Mouse (Mus musculus) lung, adult 2 months (tissue): Measurements from ENCODE around the gene Swt1. TPM values are rescaled to one million over a fixed set of nuclear protein-coding genes. Genes with fewer than 3 reads are reported as not detected.
"Not testable (repeated sequence)": the region's sequence is repeated elsewhere in the genome, so short reads cannot be mapped to it uniquely, and the experiment has no call there.

Source experiments
- DNase-seq: peaks from one replicate; pipeline ENCODE4 v3.0.0; 2022
- H3K4me1 ChIP-seq: fragments of 200-500 bp; 2 replicates; pipeline ENCODE4 v1.6.1; 2011; ENCODE audit warnings: low read length; ENCODE audit not compliant: control insufficient read depth, insufficient read depth
- H3K4me3 ChIP-seq: fragments of 200-500 bp; replicated peaks from 2 replicates; pipeline ENCODE3; 2011; ENCODE audit warnings: low read depth, mild to moderate bottlenecking, control low read depth, low read length; ENCODE audit errors: extremely low read depth
- CTCF ChIP-seq: fragments of 200-500 bp; IDR thresholded peaks from 2 replicates; pipeline ENCODE4 v1.5.1; 2011; ENCODE audit warnings: mild to moderate bottlenecking, low read length, control low read depth; ENCODE audit not compliant: insufficient read depth
- POLR2A ChIP-seq: fragments of 200-500 bp; IDR thresholded peaks from 2 replicates; pipeline ENCODE4 v1.6.1; 2011; ENCODE audit warnings: low read depth, mild to moderate bottlenecking, control low read depth, low read length, borderline replicate concordance; ENCODE audit errors: extremely low read depth
- WGBS: fragments of 180-500 bp; shearing (Covaris S2); methylation state at CpG from one replicate; pipeline ENCODE4 v1.1.7; 2018; 5-methylcytosine and 5-hydroxymethylcytosine counted together
- polyA plus RNA-seq: library from polyadenylated mRNA; depleted of rRNA; stranded (reverse); fragments of >200 nt; gene quantifications from 2 replicates; pipeline ENCODE4 v1.2.3, GENCODE M21; 2012; rRNA removed

Gene Swt1
- polyA plus RNA-seq = 12.2 and 14.2 TPM in 2 replicates

- DNase-seq = peak; percentile 97
- TF ChIP-seq POLR2A (peak; percentile 97), CTCF (no peak)
- H3K4me1 ChIP-seq = no peaks in the 10 kb centered on the region; the same call in none of the 2 replicates
- WGBS = under 1% methylated on average over 74 of the region's 74 CpGs
- peak within 1 kb of the TSS; percentile 92 for H3K4me3 ChIP-seq
These were observed at the start of gene Swt1, which contains the start of gene Trmt1l for GRCm38 (mm10) chr1:151428263-151429221. Swt1 (minus strand) TSS chr1:151428455. Trmt1l (plus strand) TSS chr1:151428542.

GRCm38 (mm10) chr1:151472386-151472785 lies 44.1 kb upstream of the Swt1 start:
- 89% methylated on average over 8 of the region's 8 CpGs for WGBS
- not testable (repeated sequence) for DNase-seq, H3K4me1 ChIP-seq, H3K4me3 ChIP-seq

- DNase-seq = no peak
- H3K4me3 ChIP-seq = no peak overlapping the region
- TF ChIP-seq CTCF = no peak
- TF ChIP-seq POLR2A = no peak
- WGBS = 72% methylated on average over 7 of the region's 7 CpGs
- no peaks in the 10 kb centered on the region for H3K4me1 ChIP-seq
These were observed 43.2 kb upstream of the Swt1 start for GRCm38 (mm10) chr1:151471429-151471828.

GRCm38 (mm10) chr1:151466571-151466970 lies 38.3 kb upstream of the Swt1 start:
- no peak for DNase-seq
- no peak overlapping the region for H3K4me3 ChIP-seq
- 74% methylated on average over 4 of the region's 4 CpGs for WGBS
- no peak for TF ChIP-seq POLR2A
- no peak for TF ChIP-seq CTCF
- no peaks in the 10 kb centered on the region for H3K4me1 ChIP-seq

- DNase-seq = no peak
- H3K4me3 ChIP-seq = no peak overlapping the region
- H3K4me1 ChIP-seq = no peaks in the 10 kb centered on the region
- WGBS = 53% methylated on average over 4 of the region's 4 CpGs
- TF ChIP-seq CTCF (no peak), POLR2A (no peak)
These were observed 36.7 kb upstream of the Swt1 start for GRCm38 (mm10) chr1:151464914-151465313.

- no peaks in the 10 kb centered on the region for H3K4me1 ChIP-seq
- no peak for DNase-seq
- H3K4me3 ChIP-seq = no peak overlapping the region
- 87% methylated on average over 9 of the region's 9 CpGs for WGBS
- TF ChIP-seq CTCF (peak; percentile 26), POLR2A (no peak)
These were observed 33.0 kb upstream of the Swt1 start for GRCm38 (mm10) chr1:151461265-151461664.

GRCm38 (mm10) chr1:151457087-151457486 lies 28.8 kb upstream of the Swt1 start:
- Histone ChIP-seq H3K4me1 (no peaks in the 10 kb centered on the region), H3K4me3 (no peak overlapping the region)
- 45% methylated on average over 5 of the region's 5 CpGs for WGBS
- TF ChIP-seq CTCF (no peak), POLR2A (no peak)
- no peak for DNase-seq

GRCm38 (mm10) chr1:151451946-151452345 lies 23.7 kb upstream of the Swt1 start:
- no peak overlapping the region for H3K4me3 ChIP-seq
- WGBS = 95% methylated on average over 11 of the region's 11 CpGs
- no peaks in the 10 kb centered on the region for H3K4me1 ChIP-seq
- TF ChIP-seq POLR2A (no peak), CTCF (no peak)
- DNase-seq = no peak

- H3K4me3 ChIP-seq = no peak overlapping the region
- H3K4me1 ChIP-seq = no peaks in the 10 kb centered on the region
- no peak for DNase-seq
- TF ChIP-seq CTCF (no peak), POLR2A (no peak)
- 87% methylated on average over 2 of the region's 2 CpGs for WGBS
These were observed 22.6 kb upstream of the Swt1 start for GRCm38 (mm10) chr1:151450851-151451250.

- no peak for DNase-seq
- TF ChIP-seq POLR2A (no peak), CTCF (no peak)
- WGBS = 96% methylated on average over 10 of the region's 10 CpGs
- no peak overlapping the region for H3K4me3 ChIP-seq
- no peaks in the 10 kb centered on the region for H3K4me1 ChIP-seq
These were observed 21.6 kb upstream of the Swt1 start for GRCm38 (mm10) chr1:151449866-151450265.
